Mouse (Mus musculus) urinary bladder, postnatal 14 days (tissue): ENCODE measurements at regions not wholly inside any gene's neighbourhood (a gene's known extent, or its start where the extent isn't known, plus 50 kb on each side); places are given as distances from the start of the nearest gene placed in this dataset.
A peak's percentile ranks its signal among the peaks of the same experiment; 100 is the strongest.

Source experiments
- DNase-seq: peaks from one replicate; pipeline ENCODE4 v3.0.0; 2021; ENCODE audit warnings: low spot score

DNA sequence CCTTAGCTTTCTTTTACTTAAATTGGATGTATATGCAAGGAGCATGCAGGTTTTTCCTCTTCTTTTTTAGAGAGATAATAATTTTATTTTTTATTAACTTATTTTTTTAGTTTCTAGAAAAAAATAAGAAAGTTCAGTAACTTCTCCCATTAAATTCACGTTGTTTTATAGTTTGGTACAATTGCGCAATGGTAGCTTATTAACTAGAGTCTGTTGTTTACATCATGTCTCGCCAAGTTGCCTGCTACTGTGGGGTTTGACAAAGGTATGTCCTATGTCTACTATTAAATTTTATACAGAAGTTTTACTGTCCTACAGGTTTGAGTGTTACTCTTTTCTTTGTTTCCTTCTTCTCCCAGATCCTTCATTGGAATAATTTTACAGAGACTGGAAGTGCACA is 313.6 kb downstream of the Klf5 start:
- DNase-seq, result no peak

DNA sequence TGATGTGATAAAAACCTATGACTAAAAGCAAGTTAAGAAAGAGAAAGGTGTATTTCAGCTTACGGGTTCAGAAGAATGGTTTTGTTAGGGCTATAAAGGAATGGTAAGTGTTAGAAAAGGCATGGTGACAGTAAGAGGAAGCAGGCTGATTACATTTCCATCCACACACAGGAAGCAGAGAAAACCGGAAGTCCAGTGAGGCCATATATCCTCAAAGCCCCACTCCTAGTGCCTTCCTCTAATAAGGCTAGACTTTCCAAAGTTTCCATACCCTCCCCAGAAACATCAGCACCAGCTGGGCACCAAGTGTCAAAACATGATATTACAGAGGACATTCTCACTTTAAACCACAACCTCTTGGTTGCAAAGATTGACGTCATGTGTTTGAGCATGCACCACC is 316.3 kb downstream of the Klf5 start:
- no peak for DNase-seq

DNA sequence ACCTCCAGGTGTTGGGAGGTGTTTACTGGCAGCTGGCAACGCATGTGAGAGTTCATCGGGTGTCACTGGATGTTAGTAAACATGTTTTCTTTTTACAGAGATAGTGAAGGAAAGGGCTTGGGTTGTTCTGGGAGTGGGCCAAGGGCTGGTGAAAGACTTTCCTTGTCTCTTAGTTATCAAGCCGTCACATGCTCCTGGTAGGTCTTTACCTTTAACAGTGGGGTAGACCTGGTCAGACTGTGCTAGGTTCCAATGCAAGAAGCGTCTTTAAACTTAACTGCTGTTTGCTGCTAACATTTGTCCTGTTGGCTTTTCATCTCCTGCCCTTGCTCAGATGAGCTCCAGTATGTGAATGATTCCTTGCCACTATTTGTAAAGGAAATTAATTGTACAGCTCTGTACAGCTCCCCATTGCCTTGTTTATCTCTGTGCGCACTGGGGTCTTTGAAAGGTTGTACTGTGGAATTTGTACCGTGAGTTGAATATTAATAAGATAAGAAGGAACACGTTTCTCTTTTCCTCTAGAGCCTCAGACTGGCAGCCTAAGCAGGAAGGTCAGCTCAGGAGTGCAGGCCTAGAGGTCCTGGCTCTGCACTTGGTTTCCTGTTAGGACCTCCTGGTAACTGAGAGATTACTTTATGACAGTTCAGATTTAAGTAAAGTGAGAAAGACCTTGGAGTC is 318.3 kb downstream of the Klf5 start:
- no peak for DNase-seq

DNA sequence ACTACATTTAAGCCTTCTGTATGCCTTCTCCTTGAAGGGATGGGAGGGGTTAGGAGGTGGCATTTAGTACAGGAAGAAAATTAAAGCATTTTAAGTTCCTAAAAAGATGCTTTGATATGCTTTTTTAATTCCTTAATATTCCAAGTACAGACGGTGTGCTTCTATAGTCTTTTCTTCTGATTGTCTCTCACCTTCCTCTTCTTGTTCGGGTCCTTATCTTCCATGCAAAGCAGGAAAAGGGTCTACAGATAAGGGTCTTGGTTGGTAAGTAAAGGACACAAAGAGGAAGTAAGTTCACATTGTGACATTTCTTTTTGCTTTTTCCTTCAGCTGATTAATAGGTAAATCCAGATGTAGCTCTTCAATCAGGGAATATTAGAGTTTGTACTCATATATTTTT is 318.9 kb downstream of the Klf5 start:
- no peak for DNase-seq

DNA sequence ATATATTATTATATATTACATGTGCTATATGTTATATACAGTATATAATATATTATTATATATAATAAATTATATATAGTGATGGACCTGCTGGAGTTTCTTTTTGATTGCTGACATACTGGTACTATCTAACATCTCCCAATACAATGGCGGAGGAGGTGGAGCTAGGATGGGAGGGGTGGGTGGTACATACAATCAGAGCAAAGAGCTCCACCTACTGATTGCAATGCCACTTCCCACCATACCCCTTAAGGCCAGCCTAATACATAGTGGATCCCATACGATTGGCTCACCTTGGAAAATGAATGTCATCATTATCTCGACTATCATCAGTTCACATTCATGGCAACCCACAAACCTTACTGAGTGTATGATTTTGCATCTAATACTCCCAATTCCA is 323.0 kb downstream of the Klf5 start:
- no peak for DNase-seq

DNA sequence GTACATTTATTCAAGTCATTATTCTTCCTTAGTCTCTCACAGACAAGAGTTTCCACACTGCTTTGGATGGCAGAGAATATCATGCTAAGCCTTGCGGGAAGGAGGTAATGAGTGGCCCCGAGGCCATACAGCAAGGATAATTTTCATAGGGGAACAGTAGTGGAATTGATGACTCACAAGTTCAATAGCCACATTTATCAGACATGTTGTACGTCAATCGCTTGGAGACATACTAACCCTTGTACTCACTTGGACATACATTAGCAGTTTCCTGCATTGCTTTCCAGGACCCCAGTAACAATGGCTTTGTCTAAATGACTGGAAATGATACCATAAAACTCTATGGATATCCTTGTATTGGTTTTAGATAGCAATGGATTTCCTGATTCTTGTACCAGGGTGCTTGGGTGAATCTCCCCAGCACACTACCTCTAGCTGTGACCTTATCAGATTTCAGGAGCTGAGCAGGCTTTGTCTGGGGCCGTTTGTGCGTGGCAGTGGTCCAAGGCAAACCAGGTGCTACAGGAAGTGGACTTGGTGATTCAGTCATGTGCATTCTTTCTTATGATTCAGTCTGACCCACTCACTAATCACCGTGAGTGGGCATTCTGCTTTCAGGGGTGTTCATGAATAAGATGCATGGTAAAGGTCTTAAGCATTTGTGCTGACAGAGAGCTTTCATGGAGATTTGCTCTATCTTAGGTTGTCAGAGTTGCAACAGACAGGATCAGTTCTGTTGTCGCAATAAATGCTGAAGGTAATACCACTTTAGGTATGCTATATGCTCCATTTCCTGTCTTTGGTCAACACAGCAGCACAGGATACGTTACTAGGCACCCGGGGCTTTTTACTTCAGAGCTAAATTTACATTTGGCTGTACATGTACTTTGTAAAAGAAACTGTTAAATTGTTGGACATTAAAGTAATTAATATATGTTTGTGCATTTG is 326.2 kb downstream of the Klf5 start:
- peak; percentile 82 for DNase-seq

DNA sequence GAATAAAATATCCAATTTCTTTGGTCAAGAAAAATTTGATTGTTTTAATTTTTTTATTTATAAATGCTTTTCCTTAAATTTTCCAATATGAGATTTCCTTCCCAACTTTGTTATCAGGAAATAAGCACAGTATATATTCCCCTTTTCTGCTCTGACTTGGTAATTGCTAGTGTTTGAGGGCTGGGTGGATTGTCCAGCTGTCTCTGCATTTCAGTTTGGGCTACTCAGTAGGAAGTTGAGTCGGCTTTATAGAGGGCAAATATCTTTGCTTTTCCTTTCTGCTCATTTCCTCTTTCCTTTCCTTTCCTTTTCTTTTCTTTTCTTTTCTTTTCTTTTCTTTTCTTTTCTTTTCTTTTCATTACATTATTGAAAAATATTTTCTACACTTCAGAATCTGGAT is 329.1 kb downstream of the Klf5 start:
- DNase-seq, result no peak

DNA sequence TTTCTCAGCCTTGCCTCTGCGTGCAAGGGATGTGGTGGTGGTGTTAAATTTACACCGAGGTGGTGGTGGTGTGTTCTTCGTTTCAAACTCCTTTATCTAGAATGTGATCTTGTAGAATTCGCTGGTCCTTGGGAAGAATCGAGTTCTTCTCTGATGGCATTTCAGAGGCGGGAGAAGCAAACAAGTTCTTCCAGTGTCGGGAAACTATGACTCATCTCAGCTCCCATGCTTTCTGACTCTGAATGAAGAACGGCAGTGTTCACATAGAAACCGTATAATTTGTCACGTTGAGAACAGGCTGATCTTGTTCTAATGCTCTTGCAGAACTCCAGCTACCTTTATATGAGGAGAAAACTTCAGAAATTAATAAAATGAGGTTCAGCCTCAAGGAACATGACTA is 332.6 kb downstream of the Klf5 start:
- peak; percentile 48 for DNase-seq

DNA sequence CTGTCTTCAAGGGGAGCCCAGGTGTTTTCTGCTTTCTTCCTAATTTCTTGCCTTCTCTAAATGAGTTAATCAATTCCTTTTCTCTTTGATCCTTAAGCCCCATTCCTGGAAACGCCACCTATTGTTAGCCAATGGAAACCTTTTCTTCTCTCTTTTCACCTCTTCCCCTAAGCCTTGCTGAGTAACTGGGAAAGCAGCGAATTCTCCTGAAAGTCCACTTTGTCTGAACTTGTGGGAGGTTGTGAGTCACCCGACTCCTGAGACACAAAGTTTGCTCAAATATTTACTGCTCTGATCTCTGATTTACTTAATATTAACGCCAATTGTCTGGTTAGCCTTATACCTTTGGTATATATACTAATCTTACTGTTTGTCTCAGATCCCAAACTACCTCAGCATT is 334.0 kb downstream of the Klf5 start:
- peak; percentile 53 for DNase-seq

DNA sequence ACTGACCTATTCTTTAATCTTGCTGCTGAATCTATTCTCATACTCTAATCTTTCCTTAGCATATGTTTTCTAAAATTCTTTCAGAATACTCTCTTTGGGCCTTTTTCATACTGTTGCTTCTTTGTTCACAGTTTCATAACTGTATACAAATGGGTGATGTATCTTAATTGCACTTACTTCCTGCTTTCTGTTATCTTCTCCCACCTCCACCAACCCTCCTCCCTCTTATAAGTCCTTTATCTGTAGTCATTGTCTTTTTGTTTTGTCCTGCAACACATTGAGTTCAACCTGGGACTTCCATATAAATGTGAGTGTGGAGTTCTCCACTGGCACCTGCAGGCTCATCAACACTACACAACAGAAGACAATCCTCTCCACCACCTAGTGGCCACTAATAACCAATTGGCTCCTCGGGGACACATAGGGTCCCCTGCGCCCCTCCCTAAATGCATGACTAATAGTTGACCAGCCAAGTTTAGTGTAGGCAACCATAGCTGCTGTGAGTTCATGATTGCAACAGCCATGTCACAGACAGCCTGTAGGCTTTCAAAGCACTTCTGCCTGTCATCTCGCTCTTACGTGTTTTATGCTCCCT is 337.2 kb downstream of the Klf5 start:
- no peak for DNase-seq

DNA sequence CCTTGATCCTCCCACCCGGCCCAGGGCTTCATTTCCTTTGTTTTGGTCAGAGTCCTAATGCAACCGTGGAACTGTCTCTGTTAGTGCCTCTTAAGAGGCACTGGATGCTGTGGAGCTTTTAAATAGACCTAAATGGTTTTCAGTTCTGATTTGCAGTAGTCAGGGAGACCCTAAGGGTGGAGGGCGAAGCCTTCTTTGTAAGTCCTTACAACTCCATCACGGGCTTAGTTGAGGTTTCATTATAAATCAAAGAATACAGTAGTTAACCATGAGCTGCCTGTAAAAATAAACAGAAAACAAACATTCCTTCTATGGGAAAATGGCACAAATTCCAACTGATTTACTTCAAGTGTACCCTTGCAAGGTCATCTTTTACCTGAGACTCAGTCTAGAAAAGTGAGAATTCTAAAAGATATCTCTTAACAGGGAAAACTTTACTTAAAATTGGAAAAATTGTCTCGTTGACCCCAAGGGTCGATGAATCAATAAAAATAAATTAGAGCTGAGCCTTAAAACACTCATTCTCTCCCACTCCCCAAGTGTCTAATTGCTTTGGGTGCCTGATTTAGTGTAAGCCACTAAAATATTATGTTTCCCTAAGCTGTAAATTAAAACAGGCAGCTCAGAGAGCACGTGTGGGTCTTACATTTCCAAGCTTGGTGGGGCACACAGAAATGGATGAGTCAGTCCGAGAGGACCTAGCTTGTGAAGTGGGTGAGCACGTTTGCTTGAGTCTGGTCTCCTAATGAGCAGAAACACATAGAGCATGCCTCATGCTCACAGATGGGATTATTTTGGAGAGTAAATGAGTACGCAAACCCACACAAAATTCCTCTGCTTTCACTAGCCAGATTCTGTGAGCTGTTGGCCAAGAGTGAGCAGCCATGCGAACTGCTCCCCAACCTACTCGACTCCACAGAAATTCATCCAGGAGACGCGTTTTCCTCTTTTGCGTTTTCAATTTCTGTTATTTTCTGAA is 343.3 kb downstream of the Klf5 start:
- no peak for DNase-seq

DNA sequence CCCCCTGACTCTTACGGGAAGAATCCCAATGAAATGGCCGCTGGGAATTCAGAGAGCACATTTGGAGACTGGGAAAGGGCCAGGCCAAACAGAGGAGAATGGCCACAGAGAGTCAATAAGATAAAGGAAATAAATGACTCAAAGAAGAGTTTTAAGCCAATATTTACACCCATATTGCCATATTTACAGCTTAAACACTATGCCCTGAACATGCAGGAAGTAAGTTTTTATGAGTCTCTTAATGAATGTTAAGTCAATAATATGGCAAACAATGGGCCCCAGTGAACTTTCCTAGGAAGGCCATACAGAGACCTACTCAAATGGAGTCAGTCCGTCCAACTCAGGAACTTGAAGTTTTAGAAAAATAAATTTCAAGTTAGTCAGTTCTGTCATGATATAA is 347.8 kb downstream of the Klf5 start:
- DNase-seq, result no peak

DNA sequence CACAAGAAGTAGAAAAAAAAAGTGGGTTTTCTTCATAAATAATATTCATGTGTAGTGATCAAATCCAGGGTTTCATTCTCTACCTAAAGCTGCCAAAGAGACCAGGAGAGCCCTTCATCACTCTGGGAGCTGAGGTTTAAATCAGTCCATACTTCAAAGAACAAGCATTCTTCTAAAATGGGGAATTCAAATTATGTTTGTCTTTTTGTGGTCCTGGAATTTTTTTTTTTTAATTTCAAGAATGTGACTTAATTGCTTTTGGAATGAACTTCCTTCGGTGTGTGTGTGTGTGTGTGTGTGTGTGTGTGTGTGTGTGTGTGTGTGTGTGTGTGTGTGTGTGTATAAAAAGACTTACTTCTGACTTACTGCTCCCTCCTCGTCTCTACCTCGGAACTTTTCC is 375.9 kb downstream of the Klf5 start:
- DNase-seq, result no peak

DNA sequence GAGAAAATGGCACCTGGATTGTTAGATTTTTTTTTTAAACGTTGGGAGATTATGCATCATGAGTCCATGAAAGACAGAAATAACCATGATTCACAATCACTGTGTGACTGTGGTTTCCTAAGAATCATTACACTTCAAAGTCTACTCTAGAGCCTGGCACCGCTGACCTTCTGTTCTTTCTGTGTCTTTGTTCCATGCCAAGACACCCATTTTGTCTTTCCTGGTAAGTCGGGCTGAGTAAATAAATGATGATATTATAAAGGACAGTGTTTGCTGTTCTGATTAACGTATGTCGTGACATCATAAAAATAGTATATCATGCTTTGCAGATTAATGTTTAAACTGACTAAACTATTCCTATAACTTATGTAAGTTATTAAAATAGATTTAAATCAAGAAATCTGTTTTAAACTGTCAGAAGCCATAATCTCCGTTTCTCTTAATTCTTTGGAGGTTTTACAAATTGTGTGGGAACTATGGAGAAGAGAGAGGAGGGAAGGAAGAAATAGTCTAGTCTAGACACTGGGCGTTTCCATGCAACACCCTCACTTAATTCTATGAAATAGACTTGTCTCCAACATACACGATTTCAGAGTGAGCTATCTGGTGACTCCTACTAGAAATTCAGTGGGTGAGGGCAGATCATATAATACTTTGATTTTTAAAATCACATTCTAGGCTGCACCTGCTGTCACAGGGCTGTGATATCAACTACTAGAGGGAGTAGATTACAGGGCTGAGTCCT is 388.7 kb downstream of the Klf5 start:
- no peak for DNase-seq

DNA sequence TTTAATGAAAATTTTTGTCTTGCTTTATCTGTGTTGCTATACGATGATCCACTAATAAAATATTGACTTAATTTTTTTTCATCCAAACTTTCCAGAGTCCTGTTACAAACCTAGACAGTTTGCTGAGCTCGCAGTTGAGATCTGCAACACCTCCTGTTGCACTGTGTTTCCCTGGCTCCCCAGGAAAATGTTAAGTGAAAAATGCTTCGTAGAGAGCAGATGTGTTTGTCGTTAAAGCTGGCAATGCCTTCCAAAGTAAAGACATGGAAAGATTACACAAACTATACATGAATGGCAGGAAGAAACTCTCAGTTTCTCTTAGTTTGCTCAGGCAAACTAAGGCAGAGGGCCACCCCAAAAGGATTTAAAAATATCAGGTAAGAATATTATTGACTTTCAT is 389.9 kb downstream of the Klf5 start:
- no peak for DNase-seq

DNA sequence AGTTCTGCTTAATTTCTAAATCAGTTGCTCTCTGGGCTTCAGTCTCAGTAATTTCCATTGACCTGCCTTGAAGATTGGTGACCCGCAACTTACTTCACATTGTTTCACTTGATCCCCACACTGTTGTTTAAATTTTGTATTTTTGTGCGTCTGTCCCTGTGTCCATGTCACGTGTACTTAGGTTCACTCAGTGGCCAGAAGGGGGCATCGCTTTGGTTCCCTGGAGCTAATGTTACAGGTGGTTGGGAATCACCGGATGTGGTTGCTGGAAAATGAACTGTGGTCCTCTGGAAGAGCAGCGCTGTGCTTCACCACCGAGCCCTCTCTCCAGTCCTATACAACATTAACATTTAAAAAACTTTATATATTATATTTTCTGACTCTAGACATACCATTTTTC is 397.8 kb downstream of the Klf5 start:
- no peak for DNase-seq

DNA sequence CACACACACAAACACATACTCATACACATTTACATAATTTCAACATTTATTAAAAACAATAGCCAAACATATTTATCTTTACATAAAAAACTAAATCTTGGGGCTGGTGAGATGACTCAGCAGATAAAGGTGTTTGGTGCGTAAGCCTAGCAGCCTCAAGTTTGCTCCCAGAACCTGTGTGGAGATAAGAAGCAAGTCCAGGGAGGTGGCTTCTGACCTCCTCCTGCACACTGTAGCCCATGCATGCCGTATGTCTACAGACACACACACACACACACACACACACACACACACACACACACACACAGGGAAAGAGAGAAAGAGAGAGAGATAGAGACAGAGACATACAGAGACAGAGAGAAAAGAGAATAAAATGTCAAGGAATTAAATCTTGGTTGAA is 401.1 kb downstream of the Klf5 start:
- no peak for DNase-seq

DNA sequence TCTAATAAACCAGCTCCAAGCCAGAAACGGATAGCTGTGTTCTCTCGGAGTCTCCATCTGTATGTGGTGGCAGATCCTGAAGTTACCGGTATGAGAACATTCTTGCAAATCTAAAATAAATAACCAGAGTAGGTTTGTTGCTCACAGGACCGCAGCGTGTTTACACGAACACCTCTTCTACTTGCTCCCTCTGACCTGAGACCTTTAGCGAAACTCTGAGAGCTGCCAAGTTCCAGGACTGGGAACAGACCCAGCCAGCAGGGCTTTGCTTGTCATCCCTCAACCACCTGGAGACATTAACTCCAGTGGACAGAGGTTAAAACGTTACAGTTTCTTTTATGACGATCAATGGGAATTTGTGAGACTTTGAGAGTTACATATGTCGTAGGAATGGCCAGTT is 407.5 kb downstream of the Klf5 start:
- DNase-seq, result peak; percentile 18

DNA sequence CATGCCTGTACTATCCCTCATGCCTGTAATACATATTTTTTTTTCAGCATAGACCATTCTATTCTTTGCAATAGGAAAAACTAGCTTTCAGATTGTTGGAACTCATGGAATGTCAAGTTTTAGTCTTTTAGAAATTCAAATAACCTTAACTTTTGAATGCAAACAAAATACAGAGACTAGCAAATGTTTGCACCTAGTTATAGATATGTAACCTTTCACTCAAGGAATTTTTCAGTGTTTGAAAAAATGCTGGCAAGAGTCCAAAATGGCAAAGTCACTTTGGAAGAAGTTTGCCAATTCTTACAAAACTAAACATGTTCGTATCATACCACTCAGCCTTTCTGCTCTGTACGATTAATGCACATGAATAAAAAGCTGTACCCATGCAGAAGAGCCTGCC is 409.6 kb downstream of the Klf5 start:
- DNase-seq, result no peak

DNA sequence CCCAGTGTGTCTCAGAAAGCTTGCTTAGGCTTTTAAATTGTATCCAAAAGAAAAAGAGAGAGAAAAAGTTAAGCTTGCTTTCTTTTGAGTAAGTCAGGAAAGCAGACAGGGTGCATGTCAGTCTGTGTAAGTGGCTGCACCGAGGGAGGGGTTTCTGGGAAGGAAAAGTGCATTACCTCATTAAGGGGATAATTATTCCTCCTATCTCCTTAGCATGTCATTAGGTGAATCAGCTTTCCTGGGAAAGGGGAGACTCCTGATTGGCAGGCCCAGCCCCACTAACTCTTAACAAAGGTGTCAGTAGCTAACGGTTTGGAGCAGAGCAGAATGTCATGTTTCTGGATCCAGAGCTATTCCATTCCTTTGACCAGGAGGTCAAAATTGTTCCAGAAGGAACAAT is 411.3 kb downstream of the Klf5 start:
- no peak for DNase-seq

DNA sequence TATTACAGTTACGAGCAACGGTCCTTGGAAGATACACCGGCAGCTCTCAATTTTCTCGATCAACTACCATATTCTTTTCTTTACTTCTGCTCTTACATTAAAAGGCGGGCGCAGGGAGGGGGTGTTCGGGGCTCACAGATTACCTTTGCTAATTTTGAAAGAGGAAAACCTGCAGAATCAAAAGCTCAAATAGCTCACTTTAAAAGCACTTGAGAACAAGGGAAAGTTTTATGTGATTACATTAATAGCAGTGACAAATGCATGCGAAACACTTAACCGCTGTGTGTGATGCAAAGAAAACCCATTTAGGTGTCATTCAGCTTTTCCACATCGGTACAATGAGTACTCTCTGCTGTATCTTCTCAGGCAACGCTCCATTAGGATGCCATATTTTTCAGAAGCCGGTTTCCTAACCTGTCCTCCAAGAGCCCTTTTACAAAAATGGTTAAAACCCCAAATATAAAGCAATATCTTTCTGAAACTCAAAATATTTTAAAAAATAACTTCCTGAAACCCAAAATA is 412.2 kb downstream of the Klf5 start:
- DNase-seq, result no peak
